Mouse (Mus musculus) kidney, postnatal 0 days (tissue): ENCODE measurements at regions not wholly inside any gene's neighbourhood (a gene's known extent, or its start where the extent isn't known, plus 50 kb on each side); places are given as distances from the start of the nearest gene placed in this dataset.

Source experiments
- ATAC-seq: fragments of 200-750 bp; cut with Nextera tagmentation; replicated peaks from 2 replicates; pipeline ENCODE4 v1.8.0; 2017; ENCODE audit warnings: low read depth, moderate number of reproducible peaks, moderate TSS enrichment, moderate library complexity; ENCODE audit not compliant: low FRiP score
- DNase-seq: peaks from one replicate; pipeline ENCODE4 v3.0.0-alpha.2; 2016; ENCODE audit warnings: low spot score
- H3K27ac ChIP-seq: fragments of 300-500 bp; sonication (generic); 2 replicates; pipeline ENCODE4 v1.5.1; 2014; ENCODE audit warnings: mild to moderate bottlenecking
- H3K27me3 ChIP-seq: fragments of 300-500 bp; sonication (generic); 2 replicates; pipeline ENCODE4 v1.6.1; 2014; ENCODE audit warnings: low read length, mixed read lengths; ENCODE audit not compliant: insufficient read depth
- H3K36me3 ChIP-seq: fragments of 300-500 bp; sonication (generic); 2 replicates; pipeline ENCODE4 v1.6.1; 2014; ENCODE audit warnings: low read length, mixed read lengths; ENCODE audit not compliant: insufficient read depth
- H3K4me1 ChIP-seq: fragments of 300-500 bp; sonication (generic); replicated peaks from 2 replicates; pipeline ENCODE4 v1.6.1; 2014; ENCODE audit warnings: antibody characterized with exemption, low read length, mixed read lengths; ENCODE audit not compliant: insufficient read depth
- H3K4me2 ChIP-seq: fragments of 300-500 bp; sonication (generic); 2 replicates; pipeline ENCODE4 v1.6.1; 2014; ENCODE audit warnings: mild to moderate bottlenecking, low read length, moderate library complexity, mixed read lengths
- H3K4me3 ChIP-seq: fragments of 300-500 bp; sonication (generic); replicated peaks from 2 replicates; pipeline ENCODE4 v1.5.1; 2014; ENCODE audit warnings: low read depth, low read length
- H3K9ac ChIP-seq: fragments of 300-500 bp; sonication (generic); 2 replicates; pipeline ENCODE4 v1.6.1; 2014; ENCODE audit warnings: low read depth, low read length
- H3K9me3 ChIP-seq: fragments of 300-500 bp; sonication (generic); replicated peaks from 2 replicates; pipeline ENCODE4 v1.6.1; 2016; ENCODE audit warnings: low read length, inconsistent platforms, mixed read lengths
- CTCF ChIP-seq: IDR thresholded peaks from 2 replicates; pipeline ENCODE4 v1.5.1; 2016; ENCODE audit warnings: antibody characterized with exemption, low read depth, mild to moderate bottlenecking, moderate library complexity
- WGBS: fragments of 180-500 bp; shearing (Covaris S2); extraction: QIAGEN DNeasy Blood & Tissue Kit; methylation state at CpG from one replicate; pipeline ENCODE4 v1.1.7; 2014; 5-methylcytosine and 5-hydroxymethylcytosine counted together

GRCm38 (mm10) chr2:74014201-74014600 lies 103.1 kb upstream of the Atp5g3 start:
- no peak overlapping the region for H3K4me3 ChIP-seq
- H3K9me3 ChIP-seq = no peaks in the 10 kb centered on the region; the same call in 1 of the 2 replicates
- 83% methylated on average over 3 of the region's 3 CpGs for WGBS
- no peaks in the 10 kb centered on the region for H3K27me3 ChIP-seq
- ATAC-seq (no peak), DNase-seq (no peak)
- H3K27ac ChIP-seq = no peak overlapping the region
- no peaks in the 10 kb centered on the region for H3K4me1 ChIP-seq
- TF ChIP-seq CTCF = no peak
- H3K36me3 ChIP-seq = no peaks in the 10 kb centered on the region
- H3K4me2 ChIP-seq = no peak overlapping the region
- H3K9ac ChIP-seq = no peak overlapping the region

DNA sequence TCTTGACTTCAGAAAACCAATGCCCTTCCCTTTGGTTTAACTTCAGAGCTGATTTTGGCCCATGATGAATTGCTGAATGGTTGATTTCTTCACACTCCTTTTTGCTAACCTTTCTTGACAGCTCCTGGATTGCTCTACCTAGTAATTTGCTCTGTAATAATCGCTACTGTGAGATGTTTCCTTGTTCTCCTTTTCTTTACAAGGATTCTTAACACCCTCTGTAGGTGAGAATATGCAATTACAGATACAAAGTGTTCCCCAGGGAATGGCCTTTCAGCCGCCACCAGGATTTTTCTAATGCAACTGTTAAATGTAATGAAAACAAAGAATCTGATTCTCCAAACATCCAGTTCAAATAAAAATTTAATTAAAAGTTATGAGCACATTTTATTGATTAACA lies 87.4 kb upstream of the Atp5g3 start:
- peak; percentile 80 for TF ChIP-seq CTCF
- Histone ChIP-seq H3K4me2 (no peak overlapping the region), H3K4me1 (no peaks in the 10 kb centered on the region), H3K27me3 (no peaks in the 10 kb centered on the region; the same call in 1 of the 2 replicates), H3K27ac (no peak overlapping the region), H3K9me3 (no peaks in the 10 kb centered on the region), H3K9ac (no peak overlapping the region), H3K4me3 (no peak overlapping the region), H3K36me3 (no peaks in the 10 kb centered on the region)
- DNase-seq (peak; percentile 87), ATAC-seq (no peak)
- WGBS = 9% methylated on average over 2 of the region's 2 CpGs

DNA sequence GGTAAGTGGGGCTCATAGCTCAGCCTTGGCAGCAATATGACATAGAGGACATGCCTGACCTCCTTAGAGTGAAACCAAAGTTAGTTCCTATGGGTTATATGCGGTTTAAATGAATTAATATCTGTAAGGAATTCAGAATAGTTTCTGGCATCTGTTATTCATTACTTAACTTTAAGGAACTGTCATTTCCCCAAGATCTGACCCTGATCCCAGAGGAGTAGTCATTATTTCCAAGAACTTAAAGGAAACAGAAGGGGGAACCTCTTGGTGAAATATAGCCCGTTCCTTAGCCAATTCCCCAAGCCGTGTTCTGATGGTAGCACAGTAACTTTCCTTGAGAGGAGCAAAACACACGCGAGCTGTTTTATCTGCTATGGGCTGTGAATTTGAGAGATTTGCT lies 85.9 kb upstream of the Atp5g3 start:
- peak; percentile 69 for DNase-seq

GRCm38 (mm10) chr2:73991818-73992217 lies 80.7 kb upstream of the Atp5g3 start:
- H3K4me1 ChIP-seq = no peaks in the 10 kb centered on the region
- no peak for ATAC-seq
- no peak overlapping the region for H3K27ac ChIP-seq
- H3K9ac ChIP-seq = no peak overlapping the region
- H3K27me3 ChIP-seq = no peaks in the 10 kb centered on the region
- no peak for TF ChIP-seq CTCF
- no peaks in the 10 kb centered on the region for H3K9me3 ChIP-seq
- no peak overlapping the region for H3K4me3 ChIP-seq
- 79% methylated on average over 11 of the region's 11 CpGs for WGBS
- no peak overlapping the region for H3K4me2 ChIP-seq
- DNase-seq = no peak
- no peaks in the 10 kb centered on the region for H3K36me3 ChIP-seq

More for the DNA sequence above, 85.9 kb upstream of the Atp5g3 start:
- H3K27ac ChIP-seq = no peak overlapping the region
- H3K27me3 ChIP-seq = no peaks in the 10 kb centered on the region; the same call in 1 of the 2 replicates
- no peaks in the 10 kb centered on the region for H3K9me3 ChIP-seq
- H3K4me1 ChIP-seq = no peaks in the 10 kb centered on the region
- H3K9ac ChIP-seq = no peak overlapping the region
- ATAC-seq = no peak
- WGBS = 55% methylated on average over 5 of the region's 5 CpGs
- no peak overlapping the region for H3K4me2 ChIP-seq
- no peak overlapping the region for H3K4me3 ChIP-seq
- no peak for TF ChIP-seq CTCF
- H3K36me3 ChIP-seq = no peaks in the 10 kb centered on the region

DNA sequence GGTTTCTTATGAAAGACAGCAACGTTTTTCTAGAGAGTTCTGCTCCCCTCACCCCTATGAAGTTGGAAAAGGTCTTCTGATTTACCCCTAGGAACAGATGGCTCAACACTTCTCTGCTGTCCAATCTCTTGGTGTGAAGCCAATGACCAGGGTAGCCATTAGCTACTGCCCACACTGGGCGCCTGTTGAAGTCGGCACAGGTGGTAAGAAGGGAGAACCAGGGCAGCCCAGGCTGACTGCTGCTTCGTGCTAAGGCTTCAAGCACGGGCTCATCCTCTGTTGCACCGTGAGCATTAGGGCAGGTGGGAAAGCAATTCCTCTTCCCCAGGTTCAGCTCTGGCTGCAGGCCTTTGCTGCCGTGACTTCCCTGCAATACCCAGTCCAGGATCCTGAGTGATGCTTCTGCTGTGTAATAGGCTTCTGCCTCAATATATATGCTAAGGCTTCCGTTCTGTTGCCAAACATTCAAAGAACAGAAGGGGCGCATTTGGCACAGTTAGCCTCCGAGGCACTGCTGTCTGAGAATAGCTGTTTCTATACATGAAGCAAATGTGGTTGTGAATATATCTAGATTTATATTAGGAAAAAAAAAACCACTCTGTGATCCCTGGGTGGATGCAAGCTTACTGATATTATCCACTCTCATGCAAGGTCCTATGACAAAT lies 76.4 kb upstream of the Atp5g3 start:
- Histone ChIP-seq H3K9ac (no peak overlapping the region), H3K4me1 (no peaks in the 10 kb centered on the region), H3K27ac (no peak overlapping the region), H3K27me3 (no peaks in the 10 kb centered on the region), H3K9me3 (no peaks in the 10 kb centered on the region), H3K36me3 (no peaks in the 10 kb centered on the region), H3K4me2 (no peak overlapping the region), H3K4me3 (no peak overlapping the region)
- 89% methylated on average over 10 of the region's 10 CpGs for WGBS
- DNase-seq (no peak), ATAC-seq (no peak)
- no peak for TF ChIP-seq CTCF

- H3K36me3 ChIP-seq = no peaks in the 10 kb centered on the region
- no peak overlapping the region for H3K4me3 ChIP-seq
- no peaks in the 10 kb centered on the region for H3K4me1 ChIP-seq
- DNase-seq (no peak), ATAC-seq (no peak)
- WGBS = 86% methylated on average over 6 of the region's 6 CpGs
- H3K27me3 ChIP-seq = no peaks in the 10 kb centered on the region
- no peak overlapping the region for H3K27ac ChIP-seq
- no peak overlapping the region for H3K9ac ChIP-seq
- H3K9me3 ChIP-seq = no peaks in the 10 kb centered on the region
- no peak for TF ChIP-seq CTCF
- H3K4me2 ChIP-seq = no peak overlapping the region
Observed at GRCm38 (mm10) chr2:73985911-73986250, 74.8 kb upstream of the Atp5g3 start.
